Mouse (Mus musculus): ENCODE data around the gene Fam107b. TPM values are rescaled to one million over a fixed set of nuclear protein-coding genes. Genes with fewer than 3 reads are reported as not detected.

Fam107b gene
- polyA plus RNA-seq, 1 experiment from 2014 or later: 20.5 TPM

GRCm38 (mm10) chr2:3709882-3710281 is 139.6 kb downstream of the Fam107b start:
- ATAC-seq (no peak), DNase-seq (ENCODE audit: low spot score) (no peak)
- H3K9me3 ChIP-seq (ENCODE audit: low read length): no peaks in the 10 kb centered on the region
- TF ChIP-seq EP300 (IDR thresholded peaks at IDR 0.05): no peak
- no peak for TF ChIP-seq CTCF (IDR thresholded peaks at IDR 0.05)
- no peak overlapping the region for H3K9ac ChIP-seq (replicated peaks; ENCODE audit: low read depth)
- no peak overlapping the region for H3K4me2 ChIP-seq (replicated peaks; ENCODE audit: low read depth, low read length)
- no peaks in the 10 kb centered on the region for H3K27me3 ChIP-seq (replicated peaks; ENCODE audit: insufficient read depth, low read length)
- WGBS: 76% methylated on average over 2 of the region's 2 CpGs
- H3K27ac ChIP-seq (ENCODE audit: low read length): no peak overlapping the region
- no peak overlapping the region for H3K4me3 ChIP-seq (ENCODE audit: low read depth, low read length)
- no peaks in the 10 kb centered on the region for H3K4me1 ChIP-seq (ENCODE audit: insufficient read depth, low read depth, low read length)
- no peaks in the 10 kb centered on the region for H3K36me3 ChIP-seq (ENCODE audit: insufficient read depth, low read length)

- no peaks in the 10 kb centered on the region for H3K27me3 ChIP-seq (replicated peaks; ENCODE audit: insufficient read depth, low read length)
- no peak for DNase-seq (ENCODE audit: low spot score)
- H3K4me2 ChIP-seq (replicated peaks; ENCODE audit: low read depth, low read length): no peak overlapping the region
- ATAC-seq: no peak
- peaks cover 1% of the 10 kb centered on the region; the same call in 1 of the 2 replicates for H3K4me1 ChIP-seq (ENCODE audit: insufficient read depth, low read depth, low read length)
- no peak overlapping the region for H3K27ac ChIP-seq (ENCODE audit: low read length)
- no peaks in the 10 kb centered on the region for H3K36me3 ChIP-seq (ENCODE audit: insufficient read depth, low read length)
- no peaks in the 10 kb centered on the region for H3K9me3 ChIP-seq (ENCODE audit: low read length)
- WGBS: 94% methylated on average over 3 of the region's 3 CpGs
- no peak for TF ChIP-seq CTCF (IDR thresholded peaks at IDR 0.05)
- no peak for TF ChIP-seq EP300 (IDR thresholded peaks at IDR 0.05)
- no peak overlapping the region for H3K4me3 ChIP-seq (ENCODE audit: low read depth, low read length)
- no peak overlapping the region for H3K9ac ChIP-seq (replicated peaks; ENCODE audit: low read depth)
These were observed 140.2 kb downstream of the Fam107b start for GRCm38 (mm10) chr2:3710521-3710920.

GRCm38 (mm10) chr2:3712369-3713042 is 142.2 kb downstream of the Fam107b start:
- peaks cover 7% of the 10 kb centered on the region; the same call in 1 of the 2 replicates for H3K4me1 ChIP-seq (ENCODE audit: insufficient read depth, low read depth, low read length)
- no peak for ATAC-seq

GRCm38 (mm10) chr2:3713212-3713681 is 143.0 kb downstream of the Fam107b start:
- 0% methylated on average over 34 of the region's 41 CpGs for WGBS
- H3K4me1 ChIP-seq (ENCODE audit: insufficient read depth, low read depth, low read length): peaks cover 7% of the 10 kb centered on the region; the same call in 1 of the 2 replicates
- H3K27me3 ChIP-seq (replicated peaks; ENCODE audit: insufficient read depth, low read length): no peaks in the 10 kb centered on the region
- H3K36me3 ChIP-seq (ENCODE audit: insufficient read depth, low read length): no peaks in the 10 kb centered on the region
- peak overlapping the region; percentile 54 for H3K27ac ChIP-seq (ENCODE audit: low read length)
- DNase-seq (ENCODE audit: low spot score): peak; percentile 92
- TF ChIP-seq EP300 (IDR thresholded peaks at IDR 0.05) (no peak), CTCF (IDR thresholded peaks at IDR 0.05) (peak; percentile 37)
- ATAC-seq: peak; percentile 96
- peak overlapping the region; percentile 99 for H3K4me2 ChIP-seq (replicated peaks; ENCODE audit: low read depth, low read length)
- peak overlapping the region; percentile 86 for H3K4me3 ChIP-seq (ENCODE audit: low read depth, low read length)
- H3K9ac ChIP-seq (replicated peaks; ENCODE audit: low read depth): peak overlapping the region; percentile 82
- no peaks in the 10 kb centered on the region for H3K9me3 ChIP-seq (ENCODE audit: low read length)

More at GRCm38 (mm10) chr2:3712369-3713042, 142.2 kb downstream of the Fam107b start:
- Histone ChIP-seq H3K27me3 (replicated peaks; ENCODE audit: insufficient read depth, low read length) (no peaks in the 10 kb centered on the region), H3K4me3 (ENCODE audit: low read depth, low read length) (peak overlapping the region; percentile 86; the same call in 1 of the 2 replicates), H3K9me3 (ENCODE audit: low read length) (no peaks in the 10 kb centered on the region), H3K27ac (ENCODE audit: low read length) (0 out of 2 replicates have a peak overlapping the region, but pooled peaks have one; percentile 26), H3K4me2 (replicated peaks; ENCODE audit: low read depth, low read length) (peak overlapping the region; percentile 99), H3K36me3 (ENCODE audit: insufficient read depth, low read length) (no peaks in the 10 kb centered on the region), H3K9ac (replicated peaks; ENCODE audit: low read depth) (no peak overlapping the region)
- no peak for TF ChIP-seq EP300 (IDR thresholded peaks at IDR 0.05)
- TF ChIP-seq CTCF (IDR thresholded peaks at IDR 0.05): no peak
- whole genome bisulfite sequencing: 31% methylated on average over 3 of the region's 3 CpGs
- peak; percentile 49 for DNase-seq (ENCODE audit: low spot score)

GRCm38 (mm10) chr2:3713682-3714361 is 143.5 kb downstream of the Fam107b start:
- no peaks in the 10 kb centered on the region for H3K27me3 ChIP-seq (replicated peaks; ENCODE audit: insufficient read depth, low read length)
- peak overlapping the region; percentile 86 for H3K4me3 ChIP-seq (ENCODE audit: low read depth, low read length)
- H3K9me3 ChIP-seq (ENCODE audit: low read length): no peaks in the 10 kb centered on the region
- H3K4me1 ChIP-seq (ENCODE audit: insufficient read depth, low read depth, low read length): peaks cover 7% of the 10 kb centered on the region; the same call in 1 of the 2 replicates
- ATAC-seq (peak; percentile 37), DNase-seq (ENCODE audit: low spot score) (peak; percentile 54)
- no peaks in the 10 kb centered on the region for H3K36me3 ChIP-seq (ENCODE audit: insufficient read depth, low read length)
- TF ChIP-seq CTCF (IDR thresholded peaks at IDR 0.05) (no peak), EP300 (IDR thresholded peaks at IDR 0.05) (no peak)
- whole genome bisulfite sequencing: under 1% methylated on average over 34 of the region's 38 CpGs
- peak overlapping the region; percentile 99 for H3K4me2 ChIP-seq (replicated peaks; ENCODE audit: low read depth, low read length)
- H3K27ac ChIP-seq (ENCODE audit: low read length): peak overlapping the region; percentile 54
- peak overlapping the region; percentile 82 for H3K9ac ChIP-seq (replicated peaks; ENCODE audit: low read depth)

GRCm38 (mm10) chr2:3714511-3714910 is 144.2 kb downstream of the Fam107b start:
- Histone ChIP-seq H3K9ac (replicated peaks; ENCODE audit: low read depth) (no peak overlapping the region), H3K36me3 (ENCODE audit: insufficient read depth, low read length) (no peaks in the 10 kb centered on the region)
- WGBS: 35% methylated on average over 1 of the region's 1 CpGs

More at GRCm38 (mm10) chr2:3714511-3714910, 144.2 kb downstream of the Fam107b start:
- TF ChIP-seq EP300 (IDR thresholded peaks at IDR 0.05) (no peak), CTCF (IDR thresholded peaks at IDR 0.05) (no peak)
- H3K9me3 ChIP-seq (ENCODE audit: low read length): no peaks in the 10 kb centered on the region
- peaks cover 7% of the 10 kb centered on the region; the same call in 1 of the 2 replicates for H3K4me1 ChIP-seq (ENCODE audit: insufficient read depth, low read depth, low read length)
- no peak for ATAC-seq
- no peak overlapping the region for H3K27ac ChIP-seq (ENCODE audit: low read length)
- no peaks in the 10 kb centered on the region for H3K27me3 ChIP-seq (replicated peaks; ENCODE audit: insufficient read depth, low read length)
- H3K4me2 ChIP-seq (replicated peaks; ENCODE audit: low read depth, low read length): peak overlapping the region; percentile 99; the same call in 1 of the 2 replicates
- H3K4me3 ChIP-seq (ENCODE audit: low read depth, low read length): peak overlapping the region; percentile 86
- DNase-seq (ENCODE audit: low spot score): no peak

Data from lung, postnatal 0 days (tissue).